18 mouse cellular contexts compared by ENCODE assay signal in genomic region chr13:112805529-112805928, GRCm38 (mm10).
"Had no signal": no experiment of that assay in that cellular context is flagged by ENCODE, and none has a peak within 500 bp of the region (broad histone marks: within the 10 kb centered on the region; RNA-seq: fewer than 3 reads in every experiment).

No protein-coding gene starts in this region.

- H3K27ac ChIP-seq: kidney, postnatal 0 days; left cerebral cortex, adult 2 months; midbrain, embryonic 12.5 days; midbrain, embryonic 15.5 days; neural tube, embryonic 12.5 days; neural tube, embryonic 15.5 days; stomach, embryonic 15.5 days had no signal

- H3K27me3 ChIP-seq: midbrain, embryonic 12.5 days; midbrain, embryonic 15.5 days; neural tube, embryonic 12.5 days; neural tube, embryonic 15.5 days; stomach, embryonic 15.5 days had no signal

- ATAC-seq: midbrain, embryonic 15.5 days had no signal

- H3K9ac ChIP-seq: midbrain, embryonic 12.5 days; midbrain, embryonic 15.5 days; neural tube, embryonic 12.5 days; neural tube, embryonic 15.5 days; stomach, embryonic 15.5 days had no signal

- H3K9me3 ChIP-seq: midbrain, embryonic 12.5 days; midbrain, embryonic 15.5 days; neural tube, embryonic 12.5 days; neural tube, embryonic 15.5 days; stomach, embryonic 15.5 days had no signal

- H3K4me2 ChIP-seq: midbrain, embryonic 12.5 days; midbrain, embryonic 15.5 days; neural tube, embryonic 12.5 days; neural tube, embryonic 15.5 days; stomach, embryonic 15.5 days had no signal

- H3K4me3 ChIP-seq: left cerebral cortex, adult 2 months; midbrain, embryonic 12.5 days; midbrain, embryonic 15.5 days; neural tube, embryonic 12.5 days; neural tube, embryonic 15.5 days; stomach, embryonic 15.5 days had no signal

- DNase-seq: kidney, adult 18-20 months; kidney, postnatal 36 days; layer of hippocampus, postnatal 36 days; lung, adult 2 months; lung, postnatal 14 days; lung, postnatal 4 days; right cerebral cortex, adult 18-20 months; right cerebral cortex, postnatal 14 days; right cerebral cortex, postnatal 4 days; spleen, adult 18-20 months; thymus, postnatal 25 days had no signal
